Mouse (Mus musculus): ENCODE data around the gene H2afy2. TPM values are rescaled to one million over a fixed set of nuclear protein-coding genes. Genes with fewer than 3 reads are reported as not detected.

The H2afy2 gene
- total RNA-seq, 1 experiment from 2014 or later = 3.2 TPM

GRCm38 (mm10) chr10:61741873-61742272 is 42.1 kb downstream of the H2afy2 start:
- ATAC-seq (replicated peaks in 1 of 2; ENCODE audit: insufficient read depth in 1 of 2, low FRiP score in 2 of 2, low TSS enrichment in 1 of 2, low read depth in 1 of 2, poor library complexity in 2 of 2, severe bottlenecking in 2 of 2) = no peak

- ATAC-seq (replicated peaks in 1 of 2; ENCODE audit: insufficient read depth in 1 of 2, low FRiP score in 2 of 2, low TSS enrichment in 1 of 2, low read depth in 1 of 2, poor library complexity in 2 of 2, severe bottlenecking in 2 of 2) = no peak
These were observed 42.6 kb downstream of the H2afy2 start for GRCm38 (mm10) chr10:61741306-61741705.

DNA sequence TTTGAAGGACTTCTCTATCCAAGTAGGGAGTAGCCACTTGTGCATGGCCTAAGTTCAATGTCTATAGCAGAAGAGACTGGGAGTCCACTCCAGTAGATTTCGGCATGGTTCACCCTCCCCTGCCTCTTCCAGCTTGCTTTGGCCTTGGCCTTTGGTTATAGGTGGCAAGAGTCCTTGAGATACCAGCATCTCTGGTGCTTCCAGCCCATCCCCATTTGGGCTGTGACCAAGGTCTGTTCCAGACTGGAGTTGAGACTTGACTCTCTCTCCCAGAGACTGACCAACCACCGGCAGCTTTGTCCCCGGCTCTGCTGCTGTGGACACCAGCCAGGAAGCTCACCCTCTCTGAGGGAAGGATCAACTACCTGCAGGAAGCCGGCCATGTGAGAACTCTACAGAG is 45.8 kb downstream of the H2afy2 start:
- no peak for ATAC-seq (replicated peaks in 1 of 2; ENCODE audit: insufficient read depth in 1 of 2, low FRiP score in 2 of 2, low TSS enrichment in 1 of 2, low read depth in 1 of 2, poor library complexity in 2 of 2, severe bottlenecking in 2 of 2)

GRCm38 (mm10) chr10:61737537-61737936 is 46.4 kb downstream of the H2afy2 start:
- no peak for ATAC-seq (replicated peaks in 1 of 2; ENCODE audit: insufficient read depth in 1 of 2, low FRiP score in 2 of 2, low TSS enrichment in 1 of 2, low read depth in 1 of 2, poor library complexity in 2 of 2, severe bottlenecking in 2 of 2)

DNA sequence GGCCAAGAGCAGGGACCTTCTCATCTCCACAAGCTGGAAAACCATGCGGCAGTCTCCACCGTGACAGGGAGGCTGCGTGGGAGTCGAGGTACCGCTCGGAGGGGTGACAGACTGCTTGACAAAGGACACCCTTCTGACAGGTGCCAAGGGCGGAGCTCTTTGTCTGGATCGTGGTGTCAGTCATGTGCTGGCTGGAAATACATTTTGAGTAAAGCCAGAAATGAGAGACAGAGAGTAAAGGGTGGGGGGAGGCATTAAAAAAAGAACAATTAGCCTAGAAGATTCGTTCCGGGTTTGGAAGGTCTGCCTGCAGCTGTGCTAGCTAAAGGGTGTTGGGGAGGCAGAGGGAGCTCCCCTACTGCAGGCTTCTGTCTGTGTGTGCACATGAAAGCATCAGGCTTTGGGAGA is 47.3 kb downstream of the H2afy2 start:
- no peak for ATAC-seq (replicated peaks in 1 of 2; ENCODE audit: insufficient read depth in 1 of 2, low FRiP score in 2 of 2, low TSS enrichment in 1 of 2, low read depth in 1 of 2, poor library complexity in 2 of 2, severe bottlenecking in 2 of 2)

DNA sequence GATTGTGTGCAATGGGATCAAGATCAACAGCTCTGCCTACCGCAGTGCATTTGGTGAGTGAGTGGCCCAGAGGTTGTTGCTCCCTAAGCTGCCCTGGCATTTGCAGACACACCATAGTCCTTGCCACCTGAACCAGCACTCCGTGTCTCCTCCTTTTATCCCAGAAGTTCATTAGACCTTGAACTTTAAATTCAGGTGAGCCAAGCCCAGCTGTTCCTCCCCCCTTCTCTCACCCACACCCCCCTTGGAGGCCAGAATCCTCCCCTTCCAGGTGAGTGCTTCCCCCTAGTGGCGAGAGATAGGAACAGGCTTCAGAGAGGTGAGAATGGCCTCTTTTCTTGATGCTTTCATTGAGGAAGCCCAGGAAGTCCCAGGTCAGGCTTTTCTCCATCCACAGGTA is 49.6 kb downstream of the H2afy2 start:
- peak in 1 of 2 experiments; percentile 56; a peak in 1 of 4 replicates for ATAC-seq (replicated peaks in 1 of 2; ENCODE audit: insufficient read depth in 1 of 2, low FRiP score in 2 of 2, low TSS enrichment in 1 of 2, low read depth in 1 of 2, poor library complexity in 2 of 2, severe bottlenecking in 2 of 2)

DNA sequence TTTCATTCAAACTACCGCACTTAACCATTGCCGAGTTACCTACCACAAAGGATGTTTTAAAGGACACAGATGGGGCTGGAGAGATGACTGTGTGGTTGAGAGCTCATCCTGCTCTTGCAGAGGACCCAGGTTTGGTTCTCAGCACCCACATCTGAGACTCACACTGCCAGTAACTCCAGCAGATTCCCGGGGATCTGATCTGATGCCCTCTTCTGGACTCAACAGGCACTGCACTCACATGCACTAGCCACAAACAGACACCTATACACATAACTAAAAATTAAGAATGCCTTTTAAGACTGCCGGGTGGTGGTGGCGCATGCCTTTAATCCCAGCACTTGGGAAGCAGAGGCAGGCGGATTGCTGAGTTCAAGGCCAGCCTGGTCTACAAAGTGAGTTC is 53.8 kb downstream of the H2afy2 start:
- no peak for ATAC-seq (replicated peaks in 1 of 2; ENCODE audit: insufficient read depth in 1 of 2, low FRiP score in 2 of 2, low TSS enrichment in 1 of 2, low read depth in 1 of 2, poor library complexity in 2 of 2, severe bottlenecking in 2 of 2)

- ATAC-seq (replicated peaks in 1 of 2; ENCODE audit: insufficient read depth in 1 of 2, low FRiP score in 2 of 2, low TSS enrichment in 1 of 2, low read depth in 1 of 2, poor library complexity in 2 of 2, severe bottlenecking in 2 of 2) = no peak
These were observed 54.8 kb downstream of the H2afy2 start for GRCm38 (mm10) chr10:61729181-61729580.

GRCm38 (mm10) chr10:61723271-61723670 is 60.7 kb downstream of the H2afy2 start:
- ATAC-seq (replicated peaks in 1 of 2; ENCODE audit: insufficient read depth in 1 of 2, low FRiP score in 2 of 2, low TSS enrichment in 1 of 2, low read depth in 1 of 2, poor library complexity in 2 of 2, severe bottlenecking in 2 of 2) = no peak

DNA sequence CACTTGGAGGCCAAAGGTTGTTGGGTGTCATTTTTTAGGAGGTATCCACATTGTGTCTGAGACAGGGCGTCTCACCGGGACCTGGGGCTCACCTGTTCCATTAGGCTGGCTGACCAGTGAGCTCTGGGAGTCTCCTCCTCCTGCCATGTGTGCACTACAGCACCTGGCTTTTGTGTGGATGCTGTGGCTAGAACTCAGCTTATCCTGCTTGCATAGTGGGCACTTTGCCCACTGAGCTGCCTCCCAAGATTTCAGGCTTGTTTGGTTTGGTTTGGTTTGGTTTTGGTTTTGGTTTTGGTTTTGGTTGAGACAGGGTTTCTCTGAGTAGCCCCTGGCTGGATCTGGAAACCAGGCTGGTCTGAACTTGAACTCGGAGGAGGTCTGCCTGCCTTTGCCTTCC is 61.7 kb downstream of the H2afy2 start:
- ATAC-seq (replicated peaks in 1 of 2; ENCODE audit: insufficient read depth in 1 of 2, low FRiP score in 2 of 2, low TSS enrichment in 1 of 2, low read depth in 1 of 2, poor library complexity in 2 of 2, severe bottlenecking in 2 of 2) = no peak

DNA sequence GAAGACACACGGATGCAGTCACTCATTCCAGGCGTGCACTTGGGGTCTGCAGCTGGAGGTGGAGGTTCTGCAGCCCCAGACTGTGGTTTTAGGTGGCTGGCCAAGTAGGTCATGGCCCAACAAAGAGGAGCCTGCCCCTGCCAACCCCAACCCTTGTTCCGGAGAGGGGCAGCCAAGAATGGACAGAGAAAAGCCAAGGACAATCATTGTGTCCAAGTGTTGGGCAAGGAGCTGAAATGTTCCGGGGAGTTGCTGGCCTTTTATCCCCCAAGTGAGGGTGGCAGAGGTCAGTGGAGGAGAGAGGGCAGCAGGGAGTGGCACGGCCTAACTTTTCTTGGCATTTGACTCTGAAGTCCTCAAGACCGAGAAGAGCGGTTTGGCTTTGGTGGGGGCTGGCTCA is 63.6 kb downstream of the H2afy2 start:
- no peak for ATAC-seq (replicated peaks in 1 of 2; ENCODE audit: insufficient read depth in 1 of 2, low FRiP score in 2 of 2, low TSS enrichment in 1 of 2, low read depth in 1 of 2, poor library complexity in 2 of 2, severe bottlenecking in 2 of 2)

DNA sequence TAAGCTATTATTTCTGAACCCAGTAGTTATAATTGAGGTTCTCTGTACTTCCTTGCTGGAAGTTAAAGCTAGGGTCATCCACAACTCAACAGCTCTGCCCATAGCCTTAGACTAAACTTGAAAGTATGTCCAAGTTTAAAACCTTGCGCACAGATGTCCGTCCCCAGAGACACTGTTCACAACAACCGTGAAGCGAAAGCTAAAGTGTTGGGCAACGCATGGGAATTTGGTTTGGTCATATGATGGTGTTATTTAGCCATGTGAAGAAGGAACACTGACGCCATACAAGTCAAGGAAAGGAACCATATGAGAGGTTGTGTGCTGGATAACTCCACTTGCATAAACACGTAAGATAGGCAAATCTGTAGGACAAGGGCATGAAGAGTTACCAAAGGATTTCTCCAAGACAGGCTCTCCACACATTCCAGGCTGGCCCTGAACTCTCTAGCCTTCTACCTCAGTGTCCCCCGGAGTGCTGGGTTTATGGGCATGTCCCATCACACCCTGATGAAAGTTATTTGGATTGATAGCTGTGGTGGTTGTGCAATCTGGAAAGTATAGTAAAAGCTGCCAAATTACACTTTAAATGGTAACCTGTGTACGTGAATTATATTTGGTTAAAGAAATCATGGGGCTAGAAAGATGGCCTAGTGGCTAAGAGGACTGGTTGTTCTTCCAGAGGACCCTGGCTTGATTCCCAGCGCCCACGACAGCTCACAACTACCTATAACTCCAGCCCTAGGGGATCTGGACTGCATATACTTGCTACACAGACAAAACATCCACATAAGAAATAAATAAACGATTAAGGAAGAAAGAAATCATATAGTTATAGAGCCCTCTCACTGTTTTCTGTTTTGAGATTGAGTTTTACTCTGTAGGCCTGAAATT is 66.3 kb downstream of the H2afy2 start:
- no peak for ATAC-seq (replicated peaks in 1 of 2; ENCODE audit: insufficient read depth in 1 of 2, low FRiP score in 2 of 2, low TSS enrichment in 1 of 2, low read depth in 1 of 2, poor library complexity in 2 of 2, severe bottlenecking in 2 of 2)

DNA sequence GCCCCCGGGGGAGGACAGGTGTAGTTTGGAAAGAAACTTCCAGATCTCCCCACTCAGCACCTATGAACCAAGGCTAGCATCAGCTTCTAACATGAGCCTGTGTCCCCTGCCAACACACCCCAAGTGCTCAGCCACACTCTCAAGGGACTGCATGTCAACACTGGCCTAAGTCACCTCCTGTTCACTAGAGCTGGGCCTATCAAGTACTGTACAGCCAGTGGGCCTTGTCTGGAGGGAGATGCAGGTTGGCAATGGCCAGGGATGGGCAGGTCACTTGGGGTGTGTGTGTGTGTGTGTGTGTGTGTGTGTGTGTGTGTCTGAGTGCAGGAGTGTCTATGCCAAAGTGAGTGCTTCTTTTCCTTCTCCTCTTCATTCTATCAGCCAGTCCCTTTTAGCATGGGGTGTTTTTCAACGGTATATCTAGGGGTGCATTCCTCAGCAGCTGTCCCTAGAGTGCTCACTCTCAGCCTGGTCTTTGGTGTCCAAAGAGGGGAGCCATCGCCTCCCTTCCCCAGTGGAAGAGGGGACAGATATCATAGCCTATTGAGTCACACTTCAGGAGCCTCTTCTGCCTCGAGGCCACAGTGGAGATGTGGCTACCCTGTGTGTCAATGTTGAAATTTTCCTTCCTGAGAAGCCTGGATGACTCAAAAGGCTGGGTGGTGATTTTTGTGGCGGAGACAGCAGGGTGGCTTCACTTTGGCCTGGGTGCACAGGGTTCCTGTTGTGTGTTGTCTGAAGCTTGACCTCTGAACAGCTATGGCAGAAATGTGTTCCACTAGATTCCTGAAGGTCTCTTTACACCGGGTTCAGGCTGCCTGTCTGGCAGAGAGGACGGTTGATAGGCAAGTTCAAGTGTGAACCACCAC is 67.7 kb downstream of the H2afy2 start:
- ATAC-seq (replicated peaks in 1 of 2; ENCODE audit: insufficient read depth in 1 of 2, low FRiP score in 2 of 2, low TSS enrichment in 1 of 2, low read depth in 1 of 2, poor library complexity in 2 of 2, severe bottlenecking in 2 of 2) = no peak; a peak in 1 of 4 replicates

DNA sequence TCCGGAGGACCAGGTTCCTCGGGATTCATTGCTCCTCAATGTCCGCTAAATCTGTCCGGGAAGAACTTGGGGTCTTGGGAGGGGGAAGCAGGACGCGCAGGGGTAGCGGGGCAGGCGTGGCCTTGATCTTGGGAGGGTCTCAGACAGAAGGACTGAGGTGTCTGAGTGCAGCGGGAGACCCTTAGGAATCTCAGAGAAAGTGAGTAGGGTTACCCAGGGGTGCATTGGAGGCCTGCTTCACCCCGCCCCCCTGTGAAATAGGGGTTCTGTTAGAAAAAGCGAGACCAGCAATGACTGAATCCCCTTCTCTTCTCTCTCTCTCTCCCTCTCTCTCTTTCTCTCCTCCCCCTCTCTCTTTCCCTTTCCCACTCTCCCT is 68.5 kb downstream of the H2afy2 start:
- ATAC-seq (replicated peaks in 1 of 2; ENCODE audit: insufficient read depth in 1 of 2, low FRiP score in 2 of 2, low TSS enrichment in 1 of 2, low read depth in 1 of 2, poor library complexity in 2 of 2, severe bottlenecking in 2 of 2) = no peak

- ATAC-seq (replicated peaks in 1 of 2; ENCODE audit: insufficient read depth in 1 of 2, low FRiP score in 2 of 2, low TSS enrichment in 1 of 2, low read depth in 1 of 2, poor library complexity in 2 of 2, severe bottlenecking in 2 of 2) = peak; percentile 66 to 82
These were observed 69.0 kb downstream of the H2afy2 start, which contains the start of gene Aifm2 for GRCm38 (mm10) chr10:61714771-61715461. Gene Aifm2 (plus strand): TSS chr10:61715263.

GRCm38 (mm10) chr10:61714146-61714545 is 69.8 kb downstream of the H2afy2 start:
- no peak for ATAC-seq (replicated peaks in 1 of 2; ENCODE audit: insufficient read depth in 1 of 2, low FRiP score in 2 of 2, low TSS enrichment in 1 of 2, low read depth in 1 of 2, poor library complexity in 2 of 2, severe bottlenecking in 2 of 2)

- ATAC-seq (replicated peaks in 1 of 2; ENCODE audit: insufficient read depth in 1 of 2, low FRiP score in 2 of 2, low TSS enrichment in 1 of 2, low read depth in 1 of 2, poor library complexity in 2 of 2, severe bottlenecking in 2 of 2) = no peak
These were observed 70.3 kb downstream of the H2afy2 start for GRCm38 (mm10) chr10:61713601-61714000.
